Mouse (Mus musculus) thymus, postnatal 36 days (tissue): Measurements from ENCODE around the gene Catip.
"Not testable (repeated sequence)": the region's sequence is repeated elsewhere in the genome, so short reads cannot be mapped to it uniquely, and the experiment has no call there.

Experiments
- DNase-seq, 2 experiments: peaks; one replicate each; pipeline ENCODE4 v3.0.0; 2022; ENCODE audit warnings: mixed read lengths in 2 of 2

Catip gene

DNA sequence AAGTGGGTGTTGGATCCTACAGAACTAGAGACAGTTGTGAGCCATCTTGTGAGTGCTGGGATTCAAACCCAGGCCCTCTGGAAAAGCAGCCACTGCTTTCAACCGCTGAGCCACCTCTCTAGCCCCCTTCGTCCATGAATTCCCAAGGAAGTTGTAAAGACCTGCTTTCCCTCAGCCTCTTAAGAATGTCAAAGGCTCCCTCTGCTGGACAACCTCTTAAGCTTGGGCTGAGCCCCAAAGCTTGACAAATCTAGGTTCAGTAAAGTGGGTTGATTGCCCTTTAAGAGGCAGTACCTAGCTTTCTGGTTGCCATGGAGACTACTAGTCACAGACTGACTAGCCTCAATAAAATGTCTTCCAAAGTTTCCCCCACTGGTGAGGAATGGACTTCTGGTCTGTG, at the start of gene Catip:
Catip (plus strand) TSS at position 297 of the 400 bp plus-strand sequence.
- DNase-seq, result peak; percentile 35 to 36

DNA sequence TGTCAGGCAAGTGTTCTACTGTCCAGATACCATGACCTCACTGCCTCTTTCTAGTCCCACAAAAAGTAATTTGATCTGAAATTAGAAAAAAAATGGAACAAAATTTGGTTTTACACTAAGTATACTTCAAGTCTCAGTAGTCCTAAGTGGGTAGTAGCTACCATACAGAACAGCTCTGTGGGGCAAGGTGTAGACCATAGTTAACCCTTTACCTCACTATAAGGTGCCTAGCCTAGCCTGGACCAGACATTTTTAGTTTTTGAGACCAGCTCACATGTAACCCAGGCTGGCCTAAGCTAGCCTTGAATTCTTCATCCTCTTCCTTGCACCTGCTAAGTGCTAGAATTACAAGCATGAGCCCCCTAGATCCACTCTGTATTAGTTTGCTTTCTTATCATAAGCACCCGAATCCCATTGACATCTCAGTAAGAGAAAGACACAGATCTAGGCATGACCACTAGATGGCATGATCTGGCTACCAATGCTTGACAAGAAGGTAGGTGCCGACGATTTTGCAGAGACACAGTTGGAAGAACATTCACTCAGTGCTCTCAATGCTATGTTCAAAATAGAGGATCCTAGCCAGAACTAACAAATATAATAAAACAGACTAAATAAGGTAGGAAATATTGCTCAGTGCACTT, 48.7 kb upstream of the Catip start:
- DNase-seq, result peak in 1 of 2 experiments; percentile 34

DNA sequence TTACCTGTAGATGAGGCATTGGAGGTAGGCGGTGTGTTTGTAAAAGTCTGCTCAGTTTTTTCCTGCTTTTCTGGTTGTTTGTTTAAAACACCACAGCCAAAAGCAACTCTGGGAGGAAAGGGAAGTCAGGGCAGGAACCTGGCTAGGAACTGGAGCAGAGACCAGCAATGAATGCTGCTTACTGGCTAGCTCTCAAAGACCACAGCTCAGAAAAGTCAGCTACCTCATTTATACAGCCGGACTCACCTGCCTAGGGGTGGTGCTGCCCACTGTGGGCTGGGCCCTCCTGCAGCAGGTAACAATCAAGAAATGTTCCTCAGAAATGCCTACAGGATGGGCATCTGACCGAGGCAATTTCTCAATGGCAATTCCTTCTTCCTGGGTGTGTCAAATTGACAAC, 47.1 kb upstream of the Catip start:
- DNase-seq, result no peak

DNA sequence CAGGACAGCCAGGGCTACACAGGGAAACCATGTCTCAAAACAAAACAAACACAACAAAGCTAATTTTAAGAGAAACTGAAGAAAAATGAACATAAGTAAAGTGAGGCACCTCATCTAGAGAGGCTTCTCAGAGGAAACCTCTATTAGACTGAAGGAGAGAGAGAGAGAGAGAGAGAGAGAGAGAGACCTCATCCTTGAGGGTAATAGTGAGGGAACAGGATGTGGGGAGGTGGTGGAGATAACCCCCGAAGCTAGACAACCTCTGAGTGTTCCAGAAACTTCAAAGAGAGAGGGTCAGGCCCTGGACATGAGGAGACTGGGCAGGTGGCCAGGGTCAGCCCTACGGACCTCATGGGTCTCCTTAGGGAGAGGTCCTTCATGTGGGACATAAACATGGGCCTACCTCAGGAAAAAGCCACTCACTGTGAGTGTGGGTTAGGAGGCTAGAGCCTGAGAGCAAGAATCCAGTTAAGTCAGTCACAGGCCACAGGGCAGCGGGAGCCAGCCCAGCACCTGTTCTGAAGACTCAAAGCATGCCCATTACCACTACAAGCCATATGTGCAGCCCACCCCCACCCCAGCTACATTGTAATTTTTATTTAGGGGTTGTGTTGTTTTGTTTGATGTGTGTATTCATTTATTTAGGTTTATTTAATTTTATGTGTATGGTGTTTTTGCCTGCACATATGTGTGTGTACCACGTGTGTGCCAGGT, 45.6 kb upstream of the Catip start:
- DNase-seq, result no peak

DNA sequence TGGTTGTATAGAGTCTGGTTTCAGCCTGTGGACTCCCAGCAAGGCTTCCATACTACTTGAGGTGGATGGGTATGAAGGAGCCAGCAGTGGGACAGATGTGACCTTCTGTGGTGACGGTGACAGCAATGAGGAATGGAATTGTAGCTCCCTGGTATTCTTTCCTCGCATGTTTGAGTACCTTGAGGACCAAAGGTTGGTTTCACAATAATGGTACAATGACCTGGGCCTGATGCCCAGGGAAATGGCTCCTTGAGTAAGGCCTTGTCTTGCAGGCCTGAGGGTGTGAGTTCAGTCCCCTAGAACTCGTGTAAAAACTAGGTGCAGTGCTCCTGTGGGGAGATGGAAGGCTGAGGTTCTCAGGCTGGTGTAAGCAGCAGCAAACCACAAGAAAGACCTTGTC, 43.2 kb upstream of the Catip start:
- no peak for DNase-seq

DNA sequence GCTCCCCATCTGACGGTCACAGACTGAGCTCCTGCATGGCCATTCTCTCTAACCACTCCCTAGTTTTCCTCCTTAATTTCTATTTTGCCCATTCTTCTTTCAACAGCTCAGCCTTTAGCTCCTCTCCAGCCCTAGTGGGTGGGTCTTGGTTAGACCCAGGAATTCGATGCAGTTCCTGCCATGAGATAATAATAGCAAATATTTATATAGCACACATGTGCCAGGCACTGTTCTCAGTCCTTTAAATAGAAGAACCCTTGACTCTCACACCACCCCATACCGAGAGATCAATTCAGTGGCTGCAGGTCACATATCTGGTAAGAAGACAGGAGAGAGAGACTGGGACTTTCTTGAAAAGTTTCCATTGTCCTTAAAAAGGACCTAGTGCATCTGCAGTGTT, 40.5 kb upstream of the Catip start:
- DNase-seq, result no peak

DNA sequence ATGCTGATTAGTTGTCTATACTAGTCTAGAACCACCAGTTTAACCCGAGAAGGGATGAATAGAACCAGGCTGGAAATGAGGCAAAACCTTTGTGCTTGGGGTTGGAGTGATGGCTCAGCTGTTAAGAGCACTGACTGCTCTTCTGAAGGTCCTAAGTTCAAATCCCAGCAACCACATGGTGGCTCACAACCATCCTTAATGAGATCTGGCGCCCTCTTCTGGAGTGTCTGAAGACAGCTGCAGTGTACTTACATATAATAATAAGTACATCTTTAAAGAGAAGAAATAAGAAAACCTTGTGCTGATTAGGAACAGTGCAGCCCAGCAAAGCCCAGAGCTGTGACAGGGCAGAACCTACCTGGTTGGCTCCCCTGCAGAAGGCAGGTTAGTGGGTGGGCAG, 35.0 kb upstream of the Catip start:
- not testable (repeated sequence) for DNase-seq

DNA sequence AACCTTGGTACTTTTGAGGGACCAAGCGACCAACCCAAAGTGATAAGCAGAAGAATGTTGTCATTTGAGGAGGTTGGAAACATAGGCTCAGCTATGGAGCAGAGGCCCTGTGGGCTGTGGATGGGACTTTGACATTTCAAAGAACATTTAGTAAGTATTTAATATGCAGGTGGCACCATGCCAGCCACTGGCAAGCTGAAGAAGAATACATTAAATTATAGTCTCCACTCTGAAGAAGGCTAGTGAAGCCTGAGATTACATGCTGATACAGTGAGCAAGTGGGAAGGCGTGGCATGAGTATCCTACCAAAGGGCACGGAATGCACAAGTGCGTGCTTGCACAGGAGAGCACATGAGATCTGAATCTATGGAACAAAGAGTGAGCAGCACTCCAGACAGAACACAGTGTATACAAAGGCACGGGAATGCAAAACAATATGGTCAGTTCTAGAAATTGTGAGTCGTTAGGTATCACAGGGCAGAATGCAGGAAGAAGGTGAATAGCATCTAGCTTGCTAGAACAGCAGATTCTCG, 31.9 kb upstream of the Catip start:
- no peak for DNase-seq

DNA sequence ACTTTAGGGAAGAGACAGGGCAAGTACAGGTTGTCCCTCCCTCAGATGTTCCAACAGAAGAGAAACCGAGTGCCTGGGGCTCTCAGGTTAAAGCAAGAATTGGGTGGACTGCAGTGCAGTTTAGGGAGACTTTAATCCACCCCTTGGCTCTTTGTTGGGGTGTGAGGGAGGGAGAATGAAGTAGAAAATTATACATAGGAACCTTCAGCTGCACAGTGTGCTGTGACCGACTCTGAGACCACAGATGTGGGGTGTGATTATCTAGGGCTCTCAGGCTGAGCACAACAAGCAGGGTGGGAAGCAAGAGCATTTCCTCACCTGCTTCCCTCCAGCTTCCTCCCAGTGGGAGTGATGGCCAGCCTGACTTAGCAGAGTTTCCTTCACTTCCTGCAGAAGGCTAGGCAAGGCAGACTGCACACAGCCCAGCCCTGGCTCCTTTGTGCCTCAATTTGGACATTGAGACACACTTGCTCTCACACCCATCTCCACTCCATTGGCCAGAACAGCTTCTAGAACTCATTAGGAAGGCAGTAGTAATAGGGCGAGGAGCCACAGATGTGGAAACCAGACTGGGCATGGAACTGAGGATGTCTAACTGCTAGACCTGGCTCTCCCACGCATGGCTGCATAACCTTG, 30.7 kb upstream of the Catip start:
- DNase-seq, result no peak

DNA sequence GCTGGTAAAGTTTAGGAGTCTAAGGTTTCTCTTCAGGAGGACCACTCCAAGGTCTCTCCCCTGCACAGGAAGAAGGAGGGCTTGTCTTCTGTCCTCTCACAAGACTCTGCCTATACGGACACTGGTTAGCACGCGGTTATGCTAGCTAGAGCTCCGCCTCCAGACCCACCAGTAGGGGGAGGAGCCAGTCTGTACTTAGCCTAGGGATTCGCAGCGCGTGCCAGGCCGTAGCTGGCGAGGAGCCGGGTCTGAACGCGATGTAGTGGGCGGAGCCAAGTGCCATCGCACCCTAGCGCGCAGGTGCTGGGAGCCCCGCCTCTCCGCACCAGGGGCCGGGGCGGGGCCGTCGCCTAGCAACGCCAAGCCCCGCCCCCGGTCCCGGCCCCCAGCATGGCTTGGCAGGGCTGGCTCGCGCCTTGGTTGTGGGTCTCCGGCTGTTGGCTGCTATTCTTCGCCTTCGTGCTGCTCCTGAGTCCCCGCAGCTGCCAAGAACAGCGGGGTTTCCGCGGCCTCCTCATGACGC, 29.6 kb upstream of the Catip start:
- DNase-seq, result peak; percentile 92 to 97

DNA sequence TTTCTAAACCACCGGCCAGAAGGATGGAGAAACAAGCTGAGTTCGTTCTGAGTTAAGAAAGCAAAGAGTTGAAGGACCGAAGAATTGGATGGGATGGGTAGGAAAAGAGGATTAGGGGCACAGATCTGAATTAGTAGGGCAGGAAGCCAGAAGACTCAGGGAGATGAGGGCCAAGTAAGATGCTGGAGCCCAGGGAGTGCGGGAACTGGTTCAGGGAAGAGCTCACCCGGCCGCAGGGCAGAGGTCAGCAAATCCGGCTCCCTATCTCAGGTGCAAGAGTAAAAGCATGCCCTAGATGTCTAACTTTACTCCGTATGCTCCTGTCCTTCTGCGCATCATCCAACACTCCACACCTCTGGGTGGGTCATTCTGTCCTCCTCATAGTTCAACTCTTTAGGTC, 29.0 kb upstream of the Catip start:
- no peak for DNase-seq

DNA sequence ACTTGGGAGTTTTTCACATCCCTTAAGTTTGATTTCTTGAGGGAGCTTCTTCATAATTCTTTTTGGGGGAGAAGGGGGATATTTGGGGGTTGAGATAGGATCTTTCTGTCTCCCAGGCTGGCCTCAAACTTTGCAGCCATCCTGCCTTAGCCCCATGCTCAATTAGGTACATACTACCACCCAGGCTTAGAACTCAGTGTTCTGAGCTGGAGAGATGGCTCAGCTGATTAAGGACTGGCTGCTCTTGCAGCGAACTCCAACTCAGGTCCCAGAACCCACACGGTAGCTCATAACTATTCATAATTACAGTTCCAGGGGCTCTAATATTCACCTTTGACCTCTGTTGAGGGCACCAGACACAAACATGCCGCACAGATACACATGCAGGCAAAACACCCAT, 27.3 kb upstream of the Catip start:
- no peak for DNase-seq

DNA sequence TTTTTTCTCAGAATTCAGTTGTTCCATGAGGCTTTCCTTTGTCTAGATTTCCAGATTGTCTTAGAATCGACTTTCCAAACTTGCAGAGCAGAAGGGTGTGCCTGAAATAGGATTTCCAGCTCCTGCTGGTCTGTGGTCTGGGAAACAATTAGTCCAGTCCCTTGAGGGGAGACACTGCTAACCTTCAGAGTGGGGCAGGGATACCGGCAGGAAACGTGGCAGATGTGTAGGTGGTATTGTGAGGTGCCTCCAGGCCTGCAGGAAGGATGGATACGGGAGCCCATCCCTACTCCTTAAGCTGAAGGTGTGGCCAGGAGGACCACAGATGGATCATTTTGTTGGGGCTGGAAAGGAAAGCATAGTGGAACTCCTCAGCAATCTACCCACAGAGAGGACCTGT, 26.9 kb upstream of the Catip start:
- no peak for DNase-seq

DNA sequence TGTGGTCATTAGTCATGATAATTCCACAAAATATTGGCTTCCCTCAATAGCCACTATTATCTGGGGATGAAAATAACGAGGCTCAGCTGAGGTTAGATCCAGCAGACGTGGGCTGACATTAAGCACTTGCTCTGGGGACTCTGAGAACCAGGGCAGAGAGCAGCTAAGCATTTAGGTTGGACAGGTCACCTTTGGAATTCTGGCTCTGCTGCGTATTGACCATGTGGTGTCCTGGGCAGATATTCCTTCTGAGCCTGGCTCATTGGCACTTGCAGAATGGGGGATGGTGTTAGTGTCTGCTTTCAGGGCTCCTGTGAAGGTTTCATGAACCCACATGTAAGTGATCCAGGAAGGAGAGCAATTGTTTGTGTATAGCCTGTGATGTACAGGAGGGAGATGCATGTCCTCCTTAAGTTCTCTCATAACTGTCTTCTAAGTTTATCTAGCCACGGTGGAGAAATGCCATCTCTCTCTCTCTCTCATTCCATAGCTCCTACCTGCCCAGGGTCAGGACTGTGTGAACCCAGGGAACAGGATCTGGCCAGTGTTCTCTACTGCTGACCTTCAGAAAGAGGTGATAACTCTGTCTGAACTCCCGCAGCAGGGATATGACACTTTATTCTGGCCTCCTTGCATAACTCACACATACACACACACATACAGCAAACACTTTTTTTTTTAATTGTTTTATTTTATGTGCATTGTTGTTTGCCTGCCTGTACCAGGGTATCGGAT, 26.3 kb upstream of the Catip start:
- DNase-seq, result no peak

DNA sequence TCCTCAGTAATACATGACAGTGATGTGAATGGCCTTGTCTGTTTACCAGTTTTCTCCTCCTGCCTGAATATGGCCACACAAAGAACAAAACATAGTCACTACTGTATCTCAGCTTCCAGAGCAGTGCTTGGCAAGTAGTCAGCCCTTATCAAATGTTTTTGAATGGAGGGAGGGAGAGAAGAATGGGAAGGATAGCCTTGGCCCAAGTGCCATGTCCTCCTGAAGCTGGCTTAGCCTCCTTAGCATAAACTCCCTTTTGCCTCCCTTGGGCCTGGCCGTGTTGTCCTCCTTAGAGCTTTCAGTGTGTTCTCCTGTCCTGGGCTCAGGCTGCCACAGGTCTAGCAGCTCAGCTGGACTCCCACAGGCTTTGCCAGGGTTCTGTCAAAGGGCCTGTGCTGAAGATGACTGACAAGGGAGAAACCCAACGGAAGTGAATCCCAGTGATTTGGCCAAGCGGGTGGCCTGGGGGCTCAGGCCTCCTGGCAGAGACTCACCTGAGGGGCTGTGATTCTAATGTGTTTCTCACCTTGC, 24.6 kb upstream of the Catip start:
- DNase-seq, result no peak

DNA sequence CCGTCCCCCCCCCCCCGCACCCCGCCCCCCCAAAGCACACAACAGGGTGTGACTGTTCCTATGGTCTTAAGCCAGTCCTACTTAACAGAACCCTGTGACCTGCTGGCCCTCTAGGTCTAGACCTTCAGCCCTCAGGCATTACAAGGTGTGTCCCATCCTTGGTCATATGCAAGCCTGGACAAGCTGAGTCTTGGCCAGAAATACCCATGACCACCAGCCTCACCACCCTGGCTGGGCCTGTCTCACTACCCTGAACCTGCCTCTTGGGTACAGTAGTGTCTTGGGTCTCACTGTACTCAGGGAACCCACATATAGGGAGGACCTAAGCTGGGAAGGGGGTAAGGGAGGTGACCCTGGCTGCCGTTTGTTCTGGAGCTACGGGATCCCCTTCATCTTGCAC, 23.9 kb upstream of the Catip start:
- no peak for DNase-seq

DNA sequence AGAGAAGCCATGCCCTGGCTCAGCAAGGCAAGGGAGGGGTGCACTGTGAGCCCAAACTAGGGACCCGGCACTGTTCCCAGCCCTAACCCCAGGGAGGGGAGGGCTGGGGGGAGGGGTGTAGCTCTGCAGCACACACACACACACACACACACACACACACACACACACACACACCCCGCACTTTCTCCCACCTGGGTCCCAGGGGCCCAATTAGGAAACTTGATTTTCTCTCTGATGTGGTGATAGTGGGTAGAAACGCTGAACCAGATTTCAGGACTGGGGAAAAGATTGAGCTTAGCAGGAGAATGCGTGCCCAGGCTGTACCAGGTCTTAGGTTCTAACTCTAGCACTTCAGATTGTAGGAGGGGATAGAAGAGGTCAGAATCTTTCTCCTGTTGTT, 23.3 kb upstream of the Catip start:
- no peak for DNase-seq

DNA sequence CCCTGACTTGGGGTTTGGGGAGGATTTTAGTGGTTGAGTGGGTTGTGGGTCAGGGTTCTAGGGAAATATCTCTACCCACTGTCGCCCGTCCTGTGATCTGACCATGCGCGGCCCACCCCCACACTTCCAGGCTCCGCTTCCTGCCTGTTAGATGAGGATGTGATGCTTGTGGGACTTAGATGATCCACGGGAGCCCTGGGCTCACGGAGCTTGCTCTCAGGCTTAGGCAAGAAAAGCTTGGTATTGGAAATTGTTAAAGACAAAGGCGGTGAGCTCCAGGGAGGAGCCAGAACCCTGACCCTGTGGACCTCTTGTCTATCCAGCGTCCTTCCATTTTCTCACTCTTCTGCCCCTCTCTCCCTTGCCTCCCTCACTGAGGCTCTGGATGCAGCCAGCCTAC, 22.0 kb upstream of the Catip start:
- DNase-seq, result no peak

DNA sequence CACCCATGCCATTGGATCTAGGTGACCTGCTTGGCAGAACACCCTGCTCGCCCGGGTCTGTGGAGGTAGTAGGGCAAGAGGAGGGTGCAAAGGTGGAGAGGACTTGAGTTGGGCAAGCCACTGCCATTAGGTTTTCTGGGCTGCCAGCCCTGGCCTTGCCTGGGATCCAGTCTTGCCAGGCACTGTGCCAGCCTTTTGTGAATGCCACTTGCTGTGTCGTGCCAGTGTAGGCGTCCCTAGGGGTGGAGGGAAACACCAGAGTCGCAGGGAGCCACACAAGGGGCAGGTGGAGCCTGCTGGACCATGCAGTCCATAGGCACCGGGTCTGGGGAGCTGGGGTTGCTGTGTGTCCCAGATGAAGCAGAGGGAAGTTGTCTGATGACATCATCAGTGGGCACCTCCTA, 21.5 kb upstream of the Catip start:
- no peak for DNase-seq

DNA sequence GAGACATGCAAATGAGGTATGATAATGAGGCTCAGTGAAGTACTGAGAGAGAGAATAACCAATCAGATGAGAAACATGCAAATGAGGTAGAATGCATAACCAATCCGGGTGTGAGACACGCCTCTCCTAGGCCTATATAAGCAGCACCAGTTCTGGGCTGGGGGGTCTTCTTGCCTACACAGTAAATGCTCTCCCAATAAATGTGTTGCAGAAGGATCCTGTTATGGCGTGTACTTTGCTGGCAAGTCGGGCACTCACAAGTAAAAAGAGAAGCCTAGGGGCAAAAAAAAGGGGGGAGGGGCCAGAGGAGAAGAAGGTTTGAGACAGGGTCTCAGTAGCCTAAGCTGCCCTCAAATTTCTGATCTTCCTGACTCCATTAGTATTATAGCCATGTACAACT, 20.9 kb upstream of the Catip start:
- not testable (repeated sequence) for DNase-seq

DNA sequence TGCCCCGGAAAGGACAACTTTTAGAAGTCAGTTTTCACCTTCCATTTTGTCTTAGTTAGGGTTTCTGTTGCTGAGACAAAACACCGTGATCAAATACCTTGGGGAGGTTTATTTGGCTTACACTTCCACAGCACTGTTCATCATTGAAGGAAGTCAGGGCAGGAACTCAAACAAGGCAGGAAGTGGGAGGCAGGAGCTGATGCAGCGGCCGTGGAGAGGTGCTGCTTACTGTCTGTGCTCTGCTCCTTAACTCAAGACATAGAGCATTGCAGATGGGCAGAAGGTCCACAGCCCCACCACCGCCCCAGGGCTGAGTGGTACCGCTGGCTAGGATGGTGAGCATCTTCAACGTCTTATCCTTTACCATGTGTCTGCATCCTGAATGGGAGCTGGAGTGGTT, 20.0 kb upstream of the Catip start:
- DNase-seq, result no peak

DNA sequence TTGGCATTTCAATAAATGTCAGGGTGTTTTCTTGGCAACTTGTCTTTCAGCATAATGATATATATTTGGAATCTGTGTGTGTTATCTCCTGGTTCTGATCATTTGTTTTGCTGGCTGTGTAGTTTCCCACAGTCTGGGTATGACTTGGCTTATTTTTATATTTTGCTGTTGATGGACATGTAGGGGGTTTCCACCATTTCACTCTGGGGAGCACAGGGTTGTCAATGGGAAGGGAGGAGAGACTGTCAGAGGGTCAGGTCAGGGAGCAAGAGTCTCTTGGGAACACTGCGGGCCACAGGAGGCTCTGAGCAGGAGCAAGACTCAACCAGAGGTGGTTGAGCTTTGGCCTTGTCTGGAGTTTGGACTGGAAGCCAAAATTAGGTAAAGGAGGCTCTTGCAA, 19.6 kb upstream of the Catip start:
- DNase-seq, result no peak

DNA sequence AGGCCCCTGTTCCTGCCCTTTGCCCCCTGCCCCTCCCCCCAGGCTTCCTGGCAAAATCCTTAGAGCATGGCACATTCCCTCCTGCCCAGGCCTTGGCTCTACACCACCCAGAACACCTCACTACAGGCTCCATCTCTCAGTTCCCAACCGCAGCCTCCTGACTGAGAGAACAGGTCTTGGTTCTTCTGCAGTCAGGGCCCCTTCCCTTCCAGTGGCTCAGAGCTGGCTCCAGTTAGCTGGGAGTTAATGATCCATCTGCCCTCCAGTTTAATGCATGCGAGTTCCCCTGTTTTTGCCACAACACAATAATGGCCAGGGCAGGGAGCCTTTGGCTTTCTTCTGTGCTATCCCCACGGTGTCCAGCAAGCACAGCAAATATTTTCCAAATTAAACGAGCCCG, 18.7 kb upstream of the Catip start:
- DNase-seq, result no peak
